Mouse (Mus musculus): ENCODE results near the gene Mef2b. TPM values are rescaled to one million over a fixed set of nuclear protein-coding genes. Genes with fewer than 3 reads are reported as not detected.

The Mef2b gene
- polyA plus RNA-seq, 1 experiment from 2014 or later = 0.74 TPM

DNA sequence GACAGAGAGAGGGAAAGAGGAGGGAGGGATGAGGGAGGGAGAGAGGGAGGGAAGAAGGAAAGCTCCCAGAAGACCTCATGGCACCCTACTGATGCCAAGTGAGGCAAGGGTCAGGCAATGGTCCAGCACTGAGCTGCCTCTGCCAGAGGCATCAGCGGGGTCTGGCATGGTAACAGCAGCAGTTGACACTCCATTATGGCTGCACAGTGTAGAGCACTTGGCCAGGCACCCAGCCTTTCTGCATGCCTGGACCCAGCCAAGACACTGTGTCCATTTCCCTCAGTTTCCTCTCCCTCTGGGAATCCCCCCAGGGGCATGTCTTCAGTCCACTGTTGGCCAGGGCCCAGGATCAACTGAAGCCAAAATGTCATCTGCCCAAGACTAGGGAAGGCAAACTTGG, 77.1 kb downstream of the Mef2b start:
- Histone ChIP-seq H3K9me3 (no peaks in the 10 kb centered on the region), H3K4me3 (no peak overlapping the region), H3K27me3 (ENCODE audit: poor library complexity, severe bottlenecking) (peaks cover 2% of the 10 kb centered on the region), H3K4me1 (peaks cover 12% of the 10 kb centered on the region), H3K27ac (no peak overlapping the region), H3K36me3 (replicated peaks) (peaks cover 2% of the 10 kb centered on the region)
- 89% methylated on average over 1 of the region's 1 CpGs for WGBS
- DNase-seq (ENCODE audit: extremely low spot score, low spot score) = no peak

Small RNA genes within 50 kb of the gene (microRNA-seq; reads per million reads assigned to microRNA genes)
- not detected for gene Mir7066

Other genes with a start within 250 kb of the Mef2b start
- gene Tssk6, start 237.5 kb upstream of the Mef2b start, polyA plus RNA-seq (2016; fragmentation: Nextera tagmentation; extraction: Ambion mirVana) = 5.1 and 5.3 TPM in 2 replicates
- gene Ndufa13, start 237.2 kb upstream of the Mef2b start, polyA plus RNA-seq (2016; fragmentation: Nextera tagmentation; extraction: Ambion mirVana) = 165 and 170 TPM in 2 replicates
- 3.8 and 5.1 TPM in 2 replicates for gene Yjefn3, start 237.0 kb upstream of the Mef2b start, polyA plus RNA-seq (2016; fragmentation: Nextera tagmentation; extraction: Ambion mirVana)
- gene Gatad2a, start 143.3 kb upstream of the Mef2b start, polyA plus RNA-seq (2016; fragmentation: Nextera tagmentation; extraction: Ambion mirVana) = 51.7 and 57.1 TPM in 2 replicates
- 54.5 and 58.6 TPM in 2 replicates for gene Mau2, start 97.0 kb upstream of the Mef2b start, polyA plus RNA-seq (2016; fragmentation: Nextera tagmentation; extraction: Ambion mirVana)
- 53.4 and 55.3 TPM in 2 replicates for gene Sugp1, start 96.9 kb upstream of the Mef2b start, polyA plus RNA-seq (2016; fragmentation: Nextera tagmentation; extraction: Ambion mirVana)
- 0.35 and 0.68 TPM in 2 replicates for gene Tm6sf2, start 66.8 kb upstream of the Mef2b start, polyA plus RNA-seq (2016; fragmentation: Nextera tagmentation; extraction: Ambion mirVana)
- 0.05 and 0.12 TPM in 2 replicates for gene Hapln4, start 56.3 kb upstream of the Mef2b start, polyA plus RNA-seq (2016; fragmentation: Nextera tagmentation; extraction: Ambion mirVana)
- 10.5 and 13.5 TPM in 2 replicates for gene Ncan, start 18.8 kb upstream of the Mef2b start, polyA plus RNA-seq (2016; fragmentation: Nextera tagmentation; extraction: Ambion mirVana)
- 35.7 and 37.9 TPM in 2 replicates for gene Nr2c2ap, start 8.4 kb upstream of the Mef2b start, polyA plus RNA-seq (2016; fragmentation: Nextera tagmentation; extraction: Ambion mirVana)
- gene Rfxank, start 557 bp upstream of the Mef2b start, polyA plus RNA-seq (2016; fragmentation: Nextera tagmentation; extraction: Ambion mirVana) = 17.1 and 19.2 TPM in 2 replicates
- gene Borcs8, start 212 bp upstream of the Mef2b start, polyA plus RNA-seq (2016; fragmentation: Nextera tagmentation; extraction: Ambion mirVana) = 38.5 and 41.6 TPM in 2 replicates
- gene Tmem161a, start 32.6 kb downstream of the Mef2b start, polyA plus RNA-seq (2016; fragmentation: Nextera tagmentation; extraction: Ambion mirVana) = 68.8 and 70.2 TPM in 2 replicates
- 2.2 and 2.6 TPM in 2 replicates for gene Slc25a42, start 72.6 kb downstream of the Mef2b start, polyA plus RNA-seq (2016; fragmentation: Nextera tagmentation; extraction: Ambion mirVana)
- gene Sugp2, start 94.5 kb downstream of the Mef2b start, polyA plus RNA-seq (2016; fragmentation: Nextera tagmentation; extraction: Ambion mirVana) = 55.7 and 56.7 TPM in 2 replicates
- gene Armc6, start 94.8 kb downstream of the Mef2b start, polyA plus RNA-seq (2016; fragmentation: Nextera tagmentation; extraction: Ambion mirVana) = 29.4 and 32.7 TPM in 2 replicates
- 115 and 120 TPM in 2 replicates for gene Homer3, start 143.1 kb downstream of the Mef2b start, polyA plus RNA-seq (2016; fragmentation: Nextera tagmentation; extraction: Ambion mirVana)
- 54.9 and 57.2 TPM in 2 replicates for gene Ddx49, start 162.8 kb downstream of the Mef2b start, polyA plus RNA-seq (2016; fragmentation: Nextera tagmentation; extraction: Ambion mirVana)
- 286 and 300 TPM in 2 replicates for gene Cope, start 162.8 kb downstream of the Mef2b start, polyA plus RNA-seq (2016; fragmentation: Nextera tagmentation; extraction: Ambion mirVana)
- 4.1 and 4.5 TPM in 2 replicates for gene Cers1, start 176.1 kb downstream of the Mef2b start, polyA plus RNA-seq (2016; fragmentation: Nextera tagmentation; extraction: Ambion mirVana)
- gene Gdf1, start 190.1 kb downstream of the Mef2b start, polyA plus RNA-seq (2016; fragmentation: Nextera tagmentation; extraction: Ambion mirVana) = 3.7 and 4.6 TPM in 2 replicates
- 14.5 and 16.3 TPM in 2 replicates for gene Upf1, start 213.6 kb downstream of the Mef2b start, polyA plus RNA-seq (2016; fragmentation: Nextera tagmentation; extraction: Ambion mirVana)
- gene Comp, start 233.8 kb downstream of the Mef2b start, polyA plus RNA-seq (2016; fragmentation: Nextera tagmentation; extraction: Ambion mirVana) = 0.19 and 0.38 TPM in 2 replicates

Data from forebrain, embryonic 10.5 days (tissue).